Mouse (Mus musculus) neural tube, embryonic 12.5 days (tissue): ENCODE measurements around the gene Egln2. TPM values are rescaled to one million over a fixed set of nuclear protein-coding genes. Genes with fewer than 3 reads are reported as not detected.

Experiments used
- ATAC-seq: fragments of 200-750 bp; cut with Nextera tagmentation; 2 replicates; pipeline ENCODE4 v1.8.0; 2017; ENCODE audit warnings: low read depth, mild to moderate bottlenecking, moderate TSS enrichment, moderate library complexity; ENCODE audit not compliant: low FRiP score
- H3K27ac ChIP-seq: fragments of 300-500 bp; sonication (generic); 2 replicates; pipeline ENCODE4 v1.5.1; 2016
- H3K27me3 ChIP-seq: fragments of 300-500 bp; sonication (generic); replicated peaks from 2 replicates; pipeline ENCODE4 v1.6.1; 2016; ENCODE audit warnings: mild to moderate bottlenecking
- H3K36me3 ChIP-seq: fragments of 300-500 bp; sonication (generic); 2 replicates; pipeline ENCODE4 v1.6.1; 2016; ENCODE audit warnings: mild to moderate bottlenecking
- H3K4me1 ChIP-seq: fragments of 300-500 bp; sonication (generic); 2 replicates; pipeline ENCODE4 v1.6.1; 2016
- H3K4me2 ChIP-seq: fragments of 300-500 bp; sonication (generic); replicated peaks from 2 replicates; pipeline ENCODE4 v1.6.1; 2016; ENCODE audit warnings: mild to moderate bottlenecking
- H3K4me3 ChIP-seq: fragments of 300-500 bp; sonication (generic); 2 replicates; pipeline ENCODE4 v1.5.1; 2016
- H3K9ac ChIP-seq: fragments of 300-500 bp; sonication (generic); 2 replicates; pipeline ENCODE4 v1.6.1; 2016; ENCODE audit warnings: mild to moderate bottlenecking
- H3K9me3 ChIP-seq: fragments of 300-500 bp; sonication (generic); 2 replicates; pipeline ENCODE4 v1.6.1; 2016; ENCODE audit warnings: mild to moderate bottlenecking
- WGBS: fragments of 180-500 bp; shearing (Covaris S2); methylation state at CpG from one replicate; pipeline ENCODE4 v1.1.7; 2016; 5-methylcytosine and 5-hydroxymethylcytosine counted together
- polyA plus RNA-seq: library from polyadenylated mRNA; unstranded; fragments of >200 nt; fragmentation: Nextera tagmentation; extraction: Ambion mirVana; gene quantifications from 2 replicates; pipeline ENCODE4 v1.2.1, GENCODE M21; 2016

Gene Egln2
- polyA plus RNA-seq, 1 experiment from 2014 or later, result 99.6 TPM

DNA sequence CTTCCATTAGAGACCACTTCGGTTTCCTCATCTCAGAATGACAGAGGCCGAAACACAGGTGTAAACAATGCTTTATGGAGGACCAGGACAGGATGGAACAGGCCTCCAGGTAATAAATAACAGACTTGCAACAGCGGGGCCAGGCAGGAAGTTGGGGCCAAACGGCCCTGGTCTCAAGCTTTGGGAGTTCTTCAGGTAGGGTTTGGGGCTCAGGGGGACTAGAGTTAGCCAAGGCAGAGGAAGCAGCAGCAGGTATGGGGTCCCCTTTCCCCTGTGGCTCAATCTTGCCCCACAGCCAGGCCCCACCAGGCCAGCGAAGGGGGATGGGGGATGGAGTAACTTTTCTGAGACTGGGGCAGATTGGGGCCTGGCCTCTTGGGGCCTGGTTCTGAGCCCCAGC, 1.8 kb upstream of the Egln2 start:
- H3K4me1 ChIP-seq, result peaks cover 33% of the 10 kb centered on the region
- no peak overlapping the region for H3K27ac ChIP-seq
- 88% methylated on average over 5 of the region's 5 CpGs for WGBS
- H3K36me3 ChIP-seq, result peaks cover 48% of the 10 kb centered on the region
- H3K4me3 ChIP-seq, result no peak overlapping the region
- ATAC-seq, result no peak
- no peaks in the 10 kb centered on the region for H3K27me3 ChIP-seq
- no peak overlapping the region for H3K4me2 ChIP-seq
- H3K9me3 ChIP-seq, result no peaks in the 10 kb centered on the region
- no peak overlapping the region for H3K9ac ChIP-seq

DNA sequence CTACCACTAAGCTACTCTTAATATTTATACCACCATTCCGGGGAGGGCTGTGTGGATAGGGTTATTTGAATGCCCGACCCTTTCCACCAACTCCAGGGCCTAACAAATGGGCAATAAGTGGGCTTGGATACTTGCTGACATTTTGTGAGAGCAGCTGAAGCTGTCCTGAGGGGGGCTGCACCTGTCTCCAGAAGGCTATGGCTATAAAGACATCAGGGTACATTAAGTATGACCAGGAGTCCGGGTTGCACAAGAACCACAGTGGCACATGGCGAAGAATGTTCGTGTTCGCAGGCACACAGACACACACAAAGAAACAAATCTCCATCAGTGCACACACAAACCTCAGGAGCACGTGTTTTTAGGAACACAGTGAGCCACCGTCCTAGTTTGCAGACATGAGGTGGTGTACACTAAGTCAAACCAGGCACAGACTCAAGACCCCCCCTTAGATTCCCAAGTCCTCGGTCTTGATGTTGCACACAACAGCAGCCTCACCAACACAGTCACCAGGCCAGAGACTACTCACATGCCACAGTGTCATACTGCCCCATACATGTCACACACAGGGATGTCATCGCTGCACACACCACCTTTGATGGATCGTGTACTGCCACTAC, 983 bp upstream of the Egln2 start:
- H3K4me3 ChIP-seq, result peak overlapping the region; percentile 75
- peak overlapping the region; percentile 77 for H3K4me2 ChIP-seq
- H3K4me1 ChIP-seq, result peaks cover 41% of the 10 kb centered on the region
- 0 out of 2 replicates have a peak, but pooled peaks have one; percentile 0 for ATAC-seq
- peak overlapping the region; percentile 96; the same call in 1 of the 2 replicates for H3K27ac ChIP-seq
- peak overlapping the region; percentile 90 for H3K9ac ChIP-seq
- peaks cover 49% of the 10 kb centered on the region for H3K36me3 ChIP-seq
- H3K27me3 ChIP-seq, result no peaks in the 10 kb centered on the region
- 78% methylated on average over 11 of the region's 11 CpGs for WGBS
- no peaks in the 10 kb centered on the region for H3K9me3 ChIP-seq

DNA sequence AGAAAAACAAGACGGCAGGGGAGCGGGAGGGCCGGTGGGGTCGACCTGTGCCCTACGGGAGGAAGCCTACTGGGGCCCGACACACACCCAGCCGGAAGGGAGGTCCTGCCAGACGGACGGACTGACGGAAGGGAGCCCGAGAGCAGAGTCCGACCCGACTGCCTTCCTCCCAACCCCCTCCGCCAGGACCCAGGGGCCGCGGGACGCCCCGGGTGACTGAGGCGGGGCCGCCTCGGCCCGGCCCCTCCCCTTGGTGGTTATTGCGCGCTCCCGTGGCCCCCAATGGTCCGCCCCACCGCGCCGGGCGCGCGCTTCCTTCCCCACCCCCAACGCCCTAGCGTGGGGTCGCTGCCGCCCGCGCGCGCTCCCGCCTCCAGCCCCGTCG, 381 bp downstream of the Egln2 start:
- Histone ChIP-seq H3K9me3 (no peaks in the 10 kb centered on the region), H3K9ac (peak overlapping the region; percentile 90), H3K4me1 (peaks cover 54% of the 10 kb centered on the region), H3K27ac (peak overlapping the region; percentile 96), H3K4me2 (peak overlapping the region; percentile 77), H3K4me3 (peak overlapping the region; percentile 75), H3K27me3 (no peaks in the 10 kb centered on the region), H3K36me3 (peaks cover 43% of the 10 kb centered on the region)
- under 1% methylated on average over 42 of the region's 43 CpGs for WGBS
- ATAC-seq, result peak; percentile 78

DNA sequence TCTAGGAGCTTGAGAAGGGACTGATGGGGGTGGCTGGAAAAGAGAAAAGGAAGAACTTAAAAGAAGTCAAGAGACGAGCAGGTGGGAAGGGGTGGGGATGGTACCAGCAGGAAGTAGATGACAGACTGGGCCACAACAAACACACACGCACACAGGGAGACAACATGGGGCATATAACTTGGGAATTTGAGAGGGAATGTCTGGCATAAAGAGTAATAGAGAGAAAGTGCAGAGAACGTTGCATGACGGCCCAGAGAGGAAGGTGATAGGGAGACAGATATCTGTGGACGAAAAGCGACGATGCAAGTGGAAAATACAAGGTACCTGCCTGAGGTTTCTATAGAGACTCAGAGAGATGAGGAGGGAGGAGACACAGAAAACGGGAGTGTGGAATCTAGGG, 906 bp downstream of the Egln2 start:
- Histone ChIP-seq H3K9me3 (no peaks in the 10 kb centered on the region), H3K36me3 (peaks cover 38% of the 10 kb centered on the region), H3K9ac (peak overlapping the region; percentile 90), H3K27me3 (no peaks in the 10 kb centered on the region), H3K27ac (peak overlapping the region; percentile 96; the same call in 1 of the 2 replicates), H3K4me2 (peak overlapping the region; percentile 77), H3K4me3 (peak overlapping the region; percentile 75), H3K4me1 (peaks cover 56% of the 10 kb centered on the region)
- WGBS, result 4% methylated on average over 8 of the region's 8 CpGs
- 0 out of 2 replicates have a peak, but pooled peaks have one; percentile 0 for ATAC-seq

DNA sequence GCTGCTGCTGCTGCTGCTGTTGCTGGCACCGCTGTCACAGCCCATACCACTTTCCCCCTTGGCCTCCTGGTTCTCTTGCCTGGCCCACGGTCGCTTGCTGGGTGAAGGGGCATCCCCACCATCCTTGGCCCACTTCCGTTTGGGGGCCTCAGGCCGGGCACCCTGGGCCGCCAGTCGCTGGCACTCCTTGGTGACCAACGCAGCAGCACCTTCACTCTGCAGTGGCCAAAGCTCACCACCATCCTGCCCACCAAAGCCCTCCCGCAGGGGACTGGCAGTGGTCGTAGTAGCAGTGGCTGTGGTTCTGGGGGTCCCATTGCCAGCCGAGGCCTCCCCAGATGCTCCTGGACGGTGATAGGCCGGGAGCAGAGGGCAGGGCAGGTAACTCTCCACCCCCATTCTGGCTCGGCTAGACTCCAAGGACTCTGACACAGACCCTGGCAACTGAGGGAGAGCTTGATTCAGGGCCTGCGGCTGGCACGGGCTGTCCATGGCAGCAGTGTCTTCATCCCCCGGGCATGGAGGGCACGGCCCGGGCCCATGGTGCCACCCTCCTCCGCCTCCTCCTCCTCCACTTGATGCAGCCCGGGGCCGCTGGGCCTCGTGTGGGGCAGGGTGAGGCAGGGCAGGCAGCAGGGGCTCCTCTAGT, 1.5 kb downstream of the Egln2 start:
- Histone ChIP-seq H3K4me1 (peaks cover 60% of the 10 kb centered on the region), H3K9me3 (no peaks in the 10 kb centered on the region), H3K36me3 (peaks cover 36% of the 10 kb centered on the region), H3K4me3 (peak overlapping the region; percentile 75), H3K27ac (no peak overlapping the region), H3K4me2 (peak overlapping the region; percentile 77), H3K27me3 (no peaks in the 10 kb centered on the region), H3K9ac (peak overlapping the region; percentile 90)
- WGBS, result 74% methylated on average over 23 of the region's 23 CpGs
- ATAC-seq, result 0 out of 2 replicates have a peak, but pooled peaks have one; percentile 0

DNA sequence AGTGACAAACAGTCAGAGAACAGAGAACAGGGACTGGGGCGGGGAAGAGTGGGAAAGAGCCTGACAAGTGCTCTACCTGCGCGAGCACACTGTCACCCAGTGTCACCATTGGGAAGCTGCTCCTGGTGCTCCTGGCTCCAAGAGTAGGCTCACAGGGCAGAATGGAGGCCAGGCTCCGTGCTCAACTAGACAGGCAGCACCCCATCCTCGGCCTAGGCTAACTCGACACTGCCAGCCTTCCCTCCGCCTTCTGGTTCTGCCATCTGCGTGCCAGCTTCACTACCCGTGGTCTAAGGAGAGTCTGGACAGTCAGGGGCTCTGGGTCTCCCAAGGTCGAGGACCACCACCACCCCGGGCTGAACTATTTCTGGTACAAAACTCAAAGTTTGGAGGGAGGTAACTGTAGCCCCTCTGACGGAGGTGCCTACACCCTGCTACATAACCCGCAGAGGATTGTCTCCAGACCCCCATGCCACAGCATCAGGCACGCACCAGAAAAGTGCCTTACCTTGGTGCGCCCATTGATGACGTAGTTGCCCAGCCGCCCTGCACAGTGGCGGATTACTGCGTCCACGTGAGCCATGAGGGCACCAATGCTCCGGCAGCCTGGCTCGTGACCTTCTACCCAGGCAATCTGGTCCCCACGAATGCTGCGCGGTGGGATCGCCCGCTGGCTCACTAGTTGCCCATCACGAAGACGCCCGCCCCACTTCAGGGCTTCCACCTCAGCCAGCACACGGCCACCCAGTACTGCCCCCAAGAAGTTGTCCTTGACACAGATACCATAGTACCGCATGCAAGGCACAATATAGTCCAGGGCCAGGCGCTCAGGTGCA, 2.3 kb downstream of the Egln2 start:
- H3K4me2 ChIP-seq, result peak overlapping the region; percentile 77
- WGBS, result 86% methylated on average over 33 of the region's 33 CpGs
- no peak for ATAC-seq
- H3K27ac ChIP-seq, result no peak overlapping the region
- H3K9me3 ChIP-seq, result no peaks in the 10 kb centered on the region
- peak overlapping the region; percentile 90 for H3K9ac ChIP-seq
- H3K4me1 ChIP-seq, result peaks cover 66% of the 10 kb centered on the region
- no peaks in the 10 kb centered on the region for H3K27me3 ChIP-seq
- H3K36me3 ChIP-seq, result peaks cover 41% of the 10 kb centered on the region
- peak overlapping the region; percentile 75 for H3K4me3 ChIP-seq

DNA sequence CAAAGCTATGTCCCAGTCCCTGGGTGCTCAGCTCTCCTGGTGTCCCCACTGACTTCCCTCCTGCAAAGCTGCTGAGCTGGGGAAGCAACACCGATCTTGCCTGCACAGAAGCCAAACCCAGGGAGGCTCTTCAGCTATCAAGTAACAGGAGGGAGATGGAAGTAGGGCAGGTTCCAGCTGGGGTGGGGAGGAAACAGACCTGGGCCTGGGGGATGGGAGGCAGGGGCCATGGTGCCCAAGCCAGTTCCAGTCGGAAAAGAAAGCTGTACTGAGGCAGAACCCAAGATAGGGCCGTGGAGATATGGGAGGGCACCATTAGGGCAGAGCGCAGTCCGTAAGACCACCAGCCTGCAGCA, 3.2 kb downstream of the Egln2 start:
- Histone ChIP-seq H3K9ac (peak overlapping the region; percentile 90), H3K27ac (no peak overlapping the region), H3K4me1 (peaks cover 66% of the 10 kb centered on the region), H3K4me2 (peak overlapping the region; percentile 77), H3K36me3 (peaks cover 48% of the 10 kb centered on the region), H3K9me3 (no peaks in the 10 kb centered on the region), H3K4me3 (0 out of 2 replicates have a peak overlapping the region, but pooled peaks have one; percentile 9), H3K27me3 (no peaks in the 10 kb centered on the region)
- WGBS, result 88% methylated on average over 5 of the region's 5 CpGs
- no peak for ATAC-seq

DNA sequence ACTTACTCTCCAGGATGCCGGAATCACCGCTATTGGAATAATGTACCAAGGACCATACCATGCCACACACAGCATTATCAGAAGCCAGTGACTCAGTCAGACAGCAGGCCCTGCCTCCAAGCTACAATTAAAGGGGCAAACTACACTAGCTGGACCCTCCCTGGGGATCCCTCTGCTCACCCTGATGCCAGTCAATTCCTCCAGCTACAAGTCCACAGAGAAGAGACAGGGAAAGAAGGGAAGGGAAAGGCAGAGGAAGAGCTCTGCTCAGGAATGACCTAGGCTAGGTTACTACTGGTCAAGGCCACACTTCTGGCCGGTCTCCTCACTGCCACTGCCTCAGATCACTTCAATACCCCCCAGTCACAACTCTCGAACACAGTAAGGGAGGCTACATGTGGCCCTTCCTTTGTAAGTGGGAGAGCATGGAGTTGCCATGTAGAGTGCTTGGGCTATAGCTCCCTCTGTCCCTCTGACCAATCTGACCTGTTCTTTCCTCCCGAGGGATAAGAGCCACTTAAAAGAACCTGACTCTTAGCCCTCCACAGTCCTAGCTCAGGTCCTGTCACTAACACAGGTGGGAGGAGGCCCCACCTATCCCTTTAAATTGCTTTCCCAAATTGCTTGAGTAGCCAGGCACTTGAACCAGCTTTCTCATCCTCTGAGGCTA, 3.7 kb downstream of the Egln2 start:
- Histone ChIP-seq H3K36me3 (peaks cover 53% of the 10 kb centered on the region), H3K4me3 (0 out of 2 replicates have a peak overlapping the region, but pooled peaks have one; percentile 9), H3K27ac (no peak overlapping the region), H3K27me3 (no peaks in the 10 kb centered on the region), H3K9me3 (no peaks in the 10 kb centered on the region), H3K4me1 (peaks cover 66% of the 10 kb centered on the region), H3K9ac (peak overlapping the region; percentile 90), H3K4me2 (peak overlapping the region; percentile 77)
- WGBS, result 88% methylated on average over 5 of the region's 5 CpGs
- ATAC-seq, result no peak

DNA sequence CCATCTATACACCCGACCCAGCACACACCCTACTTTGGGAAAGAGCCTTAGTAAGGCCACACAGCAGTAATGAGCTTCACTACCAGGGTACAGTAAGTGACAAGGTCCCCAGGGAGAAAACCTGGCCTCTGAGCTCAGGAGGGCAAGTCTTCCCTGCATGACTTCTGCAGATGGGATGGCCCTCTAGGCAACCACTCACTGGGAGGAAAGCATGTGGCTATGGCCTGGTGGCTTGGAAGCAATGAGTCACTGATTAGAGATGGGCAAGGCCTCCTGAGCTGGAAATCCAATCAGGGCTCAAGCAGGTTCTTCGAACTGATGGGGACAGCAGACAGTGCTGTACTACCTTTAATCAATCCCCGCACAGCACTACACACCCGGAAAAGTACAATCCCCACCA, 4.9 kb downstream of the Egln2 start:
- Histone ChIP-seq H3K4me1 (peaks cover 58% of the 10 kb centered on the region), H3K36me3 (peaks cover 62% of the 10 kb centered on the region), H3K27me3 (no peaks in the 10 kb centered on the region), H3K9ac (peak overlapping the region; percentile 21; the same call in 1 of the 2 replicates), H3K4me3 (no peak overlapping the region), H3K4me2 (peak overlapping the region; percentile 77), H3K27ac (no peak overlapping the region), H3K9me3 (no peaks in the 10 kb centered on the region)
- WGBS, result 88% methylated on average over 4 of the region's 4 CpGs
- no peak for ATAC-seq

DNA sequence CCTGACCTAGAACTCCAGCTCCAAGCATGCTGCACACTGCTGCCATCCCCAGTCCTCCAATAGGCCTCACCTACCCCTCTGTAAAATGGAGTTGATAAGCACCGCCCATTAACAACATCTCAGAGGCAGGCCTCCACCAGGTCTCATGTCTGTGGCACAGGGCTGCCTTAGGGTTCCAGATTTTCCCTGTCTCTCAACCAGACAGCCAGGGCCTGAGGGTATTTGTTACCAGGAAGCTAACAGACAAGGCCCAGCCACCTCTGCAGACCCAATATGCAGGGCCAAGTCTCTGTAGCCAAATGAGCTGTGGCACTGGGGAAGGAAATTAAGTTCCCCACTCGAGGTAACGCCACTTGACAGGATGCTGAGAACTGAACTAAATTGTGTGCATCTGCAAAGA, 5.7 kb downstream of the Egln2 start:
- H3K27ac ChIP-seq, result no peak overlapping the region

DNA sequence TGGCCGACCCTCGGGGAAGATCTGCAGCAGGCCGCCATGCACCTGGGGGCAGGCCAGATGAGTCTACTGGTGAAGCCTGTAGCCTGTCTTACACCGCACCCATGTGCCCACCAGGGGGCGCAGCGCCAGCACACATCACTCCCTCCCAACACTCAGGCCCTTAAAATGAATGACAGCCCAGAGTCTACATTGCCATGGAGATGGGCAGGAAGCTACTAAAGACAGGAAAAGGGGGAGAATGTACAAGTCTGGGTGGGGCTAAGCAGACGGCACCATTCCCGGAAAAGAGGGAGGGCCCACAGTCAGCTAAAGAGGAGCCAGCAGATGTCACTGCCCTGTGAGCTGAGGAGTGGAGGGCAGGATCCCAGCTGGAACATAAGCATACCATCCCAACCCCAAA, 6.7 kb downstream of the Egln2 start:
- peak; percentile 88 for ATAC-seq
- Histone ChIP-seq H3K27me3 (no peaks in the 10 kb centered on the region), H3K36me3 (peaks cover 58% of the 10 kb centered on the region), H3K4me1 (peaks cover 49% of the 10 kb centered on the region), H3K9me3 (no peaks in the 10 kb centered on the region), H3K9ac (no peak overlapping the region), H3K27ac (no peak overlapping the region), H3K4me3 (no peak overlapping the region), H3K4me2 (no peak overlapping the region)
- WGBS, result 23% methylated on average over 8 of the region's 8 CpGs

More for the DNA sequence above, 5.7 kb downstream of the Egln2 start:
- Histone ChIP-seq H3K27me3 (no peaks in the 10 kb centered on the region), H3K36me3 (peaks cover 62% of the 10 kb centered on the region), H3K4me3 (no peak overlapping the region), H3K9me3 (no peaks in the 10 kb centered on the region), H3K4me2 (no peak overlapping the region), H3K4me1 (peaks cover 58% of the 10 kb centered on the region), H3K9ac (no peak overlapping the region)
- WGBS, result 89% methylated on average over 3 of the region's 3 CpGs
- ATAC-seq, result no peak

DNA sequence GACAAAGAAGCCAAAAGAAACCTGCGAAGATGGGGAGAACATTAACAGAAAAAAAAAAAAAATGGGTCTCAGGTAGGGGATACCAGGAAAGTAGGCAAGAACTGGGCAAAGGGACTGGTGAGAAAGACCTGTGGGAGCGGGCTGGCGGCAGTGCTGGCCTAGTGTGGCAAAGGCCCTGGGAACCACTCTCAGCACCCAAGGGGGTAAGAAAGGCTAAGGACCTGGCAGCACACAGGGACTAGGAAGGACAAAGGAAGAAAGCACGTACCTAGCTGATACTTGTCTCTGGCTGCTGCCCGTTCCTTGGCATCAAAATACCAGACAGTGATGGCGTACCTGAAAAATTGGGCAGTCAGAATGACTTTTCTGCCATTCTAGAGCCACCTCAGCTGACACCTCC, 7.3 kb downstream of the Egln2 start:
- WGBS, result 94% methylated on average over 6 of the region's 6 CpGs
- Histone ChIP-seq H3K27ac (no peak overlapping the region), H3K4me2 (no peak overlapping the region), H3K4me3 (no peak overlapping the region), H3K9ac (no peak overlapping the region), H3K36me3 (peaks cover 52% of the 10 kb centered on the region), H3K9me3 (no peaks in the 10 kb centered on the region), H3K27me3 (no peaks in the 10 kb centered on the region), H3K4me1 (peaks cover 43% of the 10 kb centered on the region)
- ATAC-seq, result no peak
